Mouse (Mus musculus): Measurements from ENCODE around the gene Rd3. TPM values are rescaled to one million over a fixed set of nuclear protein-coding genes. Genes with fewer than 3 reads are reported as not detected.

The Rd3 gene
- total and polyA plus RNA-seq, 3 experiments, result 0.25 to 0.47 (median 0.44) TPM

DNA sequence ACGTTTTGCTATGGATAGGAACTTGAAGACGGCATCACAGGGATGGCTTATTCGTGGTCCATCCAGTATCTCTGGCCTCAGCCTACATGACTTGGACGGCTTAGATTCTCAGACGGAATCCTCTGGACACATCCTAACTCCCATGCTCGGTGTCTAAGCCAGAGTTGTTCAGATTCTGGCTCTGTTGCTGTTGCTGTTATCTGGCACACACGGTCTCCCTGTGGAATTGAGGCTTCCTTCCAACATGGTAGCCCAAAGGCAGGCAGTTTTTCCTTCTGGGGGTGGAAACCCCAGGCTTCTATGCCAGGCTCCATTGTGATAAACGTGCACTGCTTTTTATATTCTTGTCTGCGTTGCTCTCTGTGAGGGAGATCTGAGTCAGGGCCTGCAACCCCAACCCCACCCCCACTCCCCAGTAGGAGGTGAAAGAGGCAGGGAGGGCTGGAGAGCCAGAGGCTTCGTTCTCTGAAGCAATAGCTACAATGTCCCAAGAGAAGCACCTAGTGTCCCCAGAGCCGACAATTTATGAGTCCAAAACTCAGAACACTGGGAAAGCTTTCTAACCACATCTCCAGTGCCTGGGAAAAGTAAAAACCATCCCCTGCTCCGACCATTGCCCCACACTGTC is 47.2 kb upstream of the Rd3 start:
- Histone ChIP-seq H3K9ac (ENCODE audit: insufficient read depth, low read depth) (no peak overlapping the region), H3K4me3 (replicated peaks in 1 of 3; ENCODE audit: low read depth in 2 of 3, low read length in 2 of 3, poor library complexity in 1 of 3) (no peak overlapping the region), H3K27ac (ENCODE audit: insufficient read depth, low read depth) (no peak overlapping the region), H3K79me2 (replicated peaks; ENCODE audit: control insufficient read depth, extremely low read depth, insufficient read depth, poor library complexity, severe bottlenecking) (no peaks in the 10 kb centered on the region), H3K4me1 (ENCODE audit: control insufficient read depth in 1 of 2, insufficient read depth in 2 of 2) (no peaks in the 10 kb centered on the region), H3K9me3 (replicated peaks; ENCODE audit: low read length) (no peaks in the 10 kb centered on the region), H3K36me3 (replicated peaks in 1 of 2; ENCODE audit: control insufficient read depth in 1 of 2, insufficient read depth in 1 of 2, low read length in 1 of 2) (no peaks in the 10 kb centered on the region), H3K27me3 (replicated peaks) (peaks cover 25% of the 10 kb centered on the region), H3K4me2 (ENCODE audit: insufficient read depth, low read depth, poor library complexity, severe bottlenecking) (no peak overlapping the region)
- dilution Hi-C loops (cut with MboI; ENCODE audit: extremely low pct_ligation_motif_present, extremely low pct_unique_long_range_greater_than_20kb, low sequenced_read_pairs) (no loop called here), in situ Hi-C loops (cut with MboI; ENCODE audit: low pct_ligation_motif_present, low pct_unique_long_range_greater_than_20kb, low sequenced_read_pairs) (no loop called here)
- DNase-seq (ENCODE audit: extremely low read depth), result no peak
- TF ChIP-seq E2F4 (IDR thresholded peaks at IDR 0.05; ENCODE audit: insufficient replicate concordance, low read depth, low read length) (no peak), ELF1 (IDR thresholded peaks at IDR 0.05; ENCODE audit: low read depth, low read length) (no peak), GABPA (IDR thresholded peaks at IDR 0.05; ENCODE audit: insufficient replicate concordance, low read depth, low read length) (no peak), TBP (conservative IDR thresholded peaks at IDR 0.05; ENCODE audit: low read depth, low read length) (no peak), JUN (IDR thresholded peaks at IDR 0.05; ENCODE audit: insufficient read depth, low read depth, low read length) (no peak), USF2 (conservative IDR thresholded peaks at IDR 0.05; ENCODE audit: low read depth, low read length) (no peak), MAX (IDR thresholded peaks at IDR 0.05; ENCODE audit: low read length) (no peak), NELFE (IDR thresholded peaks at IDR 0.05; ENCODE audit: low read depth, low read length) (no peak), ZC3H11A (IDR thresholded peaks at IDR 0.05; ENCODE audit: low read depth, low read length) (no peak), HCFC1 (IDR thresholded peaks at IDR 0.05; ENCODE audit: low read depth, low read length) (no peak), NRF1 (IDR thresholded peaks at IDR 0.05; ENCODE audit: low read depth, low read length) (no peak), UBTF (IDR thresholded peaks at IDR 0.05; ENCODE audit: low read depth, low read length) (no peak), MEF2A (IDR thresholded peaks at IDR 0.05; ENCODE audit: borderline replicate concordance, low read depth, low read length) (no peak), ZMIZ1 (IDR thresholded peaks at IDR 0.05; ENCODE audit: low read depth, low read length) (no peak), BHLHE40 (IDR thresholded peaks at IDR 0.05; ENCODE audit: low read depth, low read length) (no peak), CTCF (conservative IDR thresholded peaks at IDR 0.05 in 1 of 2, IDR thresholded peaks at IDR 0.05 in 1 of 2; ENCODE audit: low read depth in 2 of 2, low read length in 2 of 2) (no peak)

DNA sequence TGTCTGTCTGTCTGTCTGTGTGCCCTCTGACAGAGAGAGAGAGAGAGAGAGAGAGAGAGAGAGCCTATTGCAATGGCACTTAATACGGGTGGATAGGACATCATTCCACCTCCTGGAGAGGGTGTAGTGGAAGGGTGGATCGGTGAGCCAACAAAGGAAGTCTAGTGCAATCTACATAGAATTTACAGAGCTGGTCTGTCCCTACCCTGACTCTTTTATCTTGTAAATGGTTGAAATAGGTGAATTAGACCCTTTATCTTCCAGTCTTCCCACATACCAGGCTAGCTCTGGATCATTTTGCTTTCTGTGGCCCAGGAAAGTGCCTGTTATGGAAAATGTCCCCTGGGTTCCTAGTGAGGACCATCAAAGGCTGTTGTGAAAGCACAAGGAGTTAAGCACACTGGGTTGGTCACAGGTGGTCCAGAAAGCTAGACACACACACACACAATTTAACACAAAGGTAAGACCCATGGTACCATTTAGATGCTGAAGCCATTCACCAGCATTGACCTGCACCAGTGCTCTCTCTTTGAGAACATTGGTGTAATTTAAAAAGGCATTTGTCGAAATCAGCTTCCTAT is 46.6 kb upstream of the Rd3 start:
- no peaks in the 10 kb centered on the region for H3K9me3 ChIP-seq (replicated peaks; ENCODE audit: low read length)
- H3K4me3 ChIP-seq (replicated peaks in 1 of 3; ENCODE audit: low read depth in 2 of 3, low read length in 2 of 3, poor library complexity in 1 of 3), result no peak overlapping the region
- no peak overlapping the region for H3K27ac ChIP-seq (ENCODE audit: insufficient read depth, low read depth)
- no peaks in the 10 kb centered on the region for H3K36me3 ChIP-seq (replicated peaks in 1 of 2; ENCODE audit: control insufficient read depth in 1 of 2, insufficient read depth in 1 of 2, low read length in 1 of 2)
- no peaks in the 10 kb centered on the region for H3K4me1 ChIP-seq (ENCODE audit: control insufficient read depth in 1 of 2, insufficient read depth in 2 of 2)
- dilution Hi-C loops (cut with MboI; ENCODE audit: extremely low pct_ligation_motif_present, extremely low pct_unique_long_range_greater_than_20kb, low sequenced_read_pairs) (no loop called here), in situ Hi-C loops (cut with MboI; ENCODE audit: low pct_ligation_motif_present, low pct_unique_long_range_greater_than_20kb, low sequenced_read_pairs) (no loop called here)
- H3K4me2 ChIP-seq (ENCODE audit: insufficient read depth, low read depth, poor library complexity, severe bottlenecking), result no peak overlapping the region; the same call in 1 of the 2 replicates
- TF ChIP-seq KAT2A (IDR thresholded peaks at IDR 0.05; ENCODE audit: insufficient replicate concordance, low read length), result no peak
- no peak for TF ChIP-seq SIN3A (IDR thresholded peaks at IDR 0.05; ENCODE audit: low read length)
- no peak for TF ChIP-seq POLR2A (IDR thresholded peaks at IDR 0.05; ENCODE audit: low read depth, low read length)
- TF ChIP-seq MYC (IDR thresholded peaks at IDR 0.05; ENCODE audit: low read depth, low read length), result no peak
- TF ChIP-seq MAFK (IDR thresholded peaks at IDR 0.05; ENCODE audit: insufficient replicate concordance, low read length), result no peak
- TF ChIP-seq ZMIZ1 (IDR thresholded peaks at IDR 0.05; ENCODE audit: low read depth, low read length), result no peak
- no peak for TF ChIP-seq CTCF (conservative IDR thresholded peaks at IDR 0.05 in 1 of 2, IDR thresholded peaks at IDR 0.05 in 1 of 2; ENCODE audit: low read depth in 2 of 2, low read length in 2 of 2)
- no peak for TF ChIP-seq CHD1 (IDR thresholded peaks at IDR 0.05; ENCODE audit: low read depth, low read length)
- no peak for TF ChIP-seq MAZ (IDR thresholded peaks at IDR 0.05; ENCODE audit: low read depth, low read length)
- TF ChIP-seq TBP (conservative IDR thresholded peaks at IDR 0.05; ENCODE audit: low read depth, low read length), result no peak
- TF ChIP-seq JUN (IDR thresholded peaks at IDR 0.05; ENCODE audit: insufficient read depth, low read depth, low read length), result no peak
- no peak overlapping the region for H3K9ac ChIP-seq (ENCODE audit: insufficient read depth, low read depth)
- DNase-seq (ENCODE audit: extremely low read depth), result no peak
- no peaks in the 10 kb centered on the region for H3K79me2 ChIP-seq (replicated peaks; ENCODE audit: control insufficient read depth, extremely low read depth, insufficient read depth, poor library complexity, severe bottlenecking)
- peaks cover 25% of the 10 kb centered on the region for H3K27me3 ChIP-seq (replicated peaks)

Data from CH12.LX (cell line).